Mouse (Mus musculus): ENCODE results near the gene Mcm3. TPM values are rescaled to one million over a fixed set of nuclear protein-coding genes. Genes with fewer than 3 reads are reported as not detected.
"Not testable (repeated sequence)": the region's sequence is repeated elsewhere in the genome, so short reads cannot be mapped to it uniquely, and the experiment has no call there.

The Mcm3 gene
- polyA plus RNA-seq, 1 experiment from 2014 or later, result 199 TPM

- H3K4me2 ChIP-seq (ENCODE audit: low read depth); H3K9ac ChIP-seq (ENCODE audit: low read length); H3K27me3 ChIP-seq (ENCODE audit: control insufficient read depth, insufficient read depth, low read length); H3K4me1 ChIP-seq (ENCODE audit: control insufficient read depth, insufficient read depth, low read length); H3K9me3 ChIP-seq (ENCODE audit: control insufficient read depth, low read length); ATAC-seq (ENCODE audit: insufficient read depth, low FRiP score, low TSS enrichment); DNase-seq (ENCODE audit: low spot score); H3K36me3 ChIP-seq (ENCODE audit: control insufficient read depth, insufficient read depth, low read length); H3K4me3 ChIP-seq (ENCODE audit: low read depth, low read length); H3K27ac ChIP-seq (ENCODE audit: low read depth, low read length): not testable (repeated sequence)
- no CpG with 5 or more reads among the region's 1 CpGs for WGBS
Observed at GRCm38 (mm10) chr1:20790517-20790916, 29.6 kb downstream of the Mcm3 start, which contains the start of gene Il17f. Gene Il17f (minus strand): TSS chr1:20790617.

GRCm38 (mm10) chr1:20788419-20788818 is 31.7 kb downstream of the Mcm3 start:
- H3K27ac ChIP-seq (ENCODE audit: low read depth, low read length), result no peak overlapping the region
- H3K9ac ChIP-seq (ENCODE audit: low read length), result no peak overlapping the region
- no peak overlapping the region for H3K4me2 ChIP-seq (ENCODE audit: low read depth)
- H3K4me1 ChIP-seq (ENCODE audit: control insufficient read depth, insufficient read depth, low read length), result no peaks in the 10 kb centered on the region
- no peak for ATAC-seq (ENCODE audit: insufficient read depth, low FRiP score, low TSS enrichment)
- no peaks in the 10 kb centered on the region for H3K36me3 ChIP-seq (ENCODE audit: control insufficient read depth, insufficient read depth, low read length)
- H3K27me3 ChIP-seq (ENCODE audit: control insufficient read depth, insufficient read depth, low read length), result no peaks in the 10 kb centered on the region
- DNase-seq (ENCODE audit: low spot score), result no peak
- H3K4me3 ChIP-seq (ENCODE audit: low read depth, low read length), result no peak overlapping the region
- 50% methylated on average over 10 of the region's 10 CpGs for WGBS
- no peaks in the 10 kb centered on the region for H3K9me3 ChIP-seq (ENCODE audit: control insufficient read depth, low read length)

DNA sequence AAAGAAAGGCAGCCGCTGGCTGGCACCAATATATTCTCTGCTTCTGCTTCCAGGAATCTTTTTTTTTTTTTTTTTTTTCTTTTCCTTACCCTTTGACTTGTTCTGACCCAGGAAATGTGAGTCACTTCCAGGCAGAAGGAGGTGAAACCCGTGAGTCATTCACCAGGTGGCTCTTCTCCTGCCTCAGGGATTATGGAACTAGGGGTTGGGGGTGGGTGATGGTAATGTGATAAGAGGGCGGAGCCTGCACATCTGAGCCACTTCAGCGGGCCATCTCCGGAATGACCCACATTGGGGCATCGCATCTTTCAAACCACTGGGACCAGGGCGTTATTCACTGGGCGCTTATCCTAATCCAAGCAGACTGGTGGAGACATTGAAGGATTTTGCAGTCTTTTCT is 33.1 kb downstream of the Mcm3 start:
- 63% methylated on average over 8 of the region's 8 CpGs for WGBS
- no peak overlapping the region for H3K4me3 ChIP-seq (ENCODE audit: low read depth, low read length)
- no peak overlapping the region for H3K27ac ChIP-seq (ENCODE audit: low read depth, low read length)
- H3K4me1 ChIP-seq (ENCODE audit: control insufficient read depth, insufficient read depth, low read length), result no peaks in the 10 kb centered on the region
- ATAC-seq (ENCODE audit: insufficient read depth, low FRiP score, low TSS enrichment) (no peak), DNase-seq (ENCODE audit: low spot score) (no peak)
- no peak overlapping the region for H3K9ac ChIP-seq (ENCODE audit: low read length)
- H3K27me3 ChIP-seq (ENCODE audit: control insufficient read depth, insufficient read depth, low read length), result no peaks in the 10 kb centered on the region
- H3K4me2 ChIP-seq (ENCODE audit: low read depth), result no peak overlapping the region
- no peaks in the 10 kb centered on the region for H3K9me3 ChIP-seq (ENCODE audit: control insufficient read depth, low read length)
- H3K36me3 ChIP-seq (ENCODE audit: control insufficient read depth, insufficient read depth, low read length), result no peaks in the 10 kb centered on the region

DNA sequence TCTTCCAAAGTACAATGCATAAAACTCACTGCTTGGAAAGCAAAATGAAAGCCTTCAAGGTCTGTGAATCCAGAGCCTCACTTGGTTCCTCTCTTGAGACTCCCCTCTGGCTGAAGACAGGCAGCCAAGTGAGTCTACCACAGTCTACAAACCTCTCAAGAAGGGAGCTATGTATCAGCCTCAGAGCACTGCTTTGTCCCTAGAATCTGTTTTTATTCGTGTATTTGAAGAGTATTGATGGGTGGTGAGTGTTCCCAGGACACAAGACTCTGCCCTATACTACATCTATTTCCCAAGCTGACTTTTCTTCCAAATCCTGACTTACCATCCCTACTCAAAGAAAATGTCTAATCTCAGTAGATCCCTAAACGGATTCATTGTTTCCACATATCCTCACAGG is 41.7 kb downstream of the Mcm3 start:
- Histone ChIP-seq H3K4me3 (ENCODE audit: low read depth, low read length) (no peak overlapping the region), H3K27me3 (ENCODE audit: control insufficient read depth, insufficient read depth, low read length) (no peaks in the 10 kb centered on the region), H3K4me2 (ENCODE audit: low read depth) (no peak overlapping the region), H3K9ac (ENCODE audit: low read length) (no peak overlapping the region), H3K36me3 (ENCODE audit: control insufficient read depth, insufficient read depth, low read length) (no peaks in the 10 kb centered on the region), H3K4me1 (ENCODE audit: control insufficient read depth, insufficient read depth, low read length) (no peaks in the 10 kb centered on the region), H3K9me3 (ENCODE audit: control insufficient read depth, low read length) (no peaks in the 10 kb centered on the region), H3K27ac (ENCODE audit: low read depth, low read length) (no peak overlapping the region)
- DNase-seq (ENCODE audit: low spot score) (no peak), ATAC-seq (ENCODE audit: insufficient read depth, low FRiP score, low TSS enrichment) (no peak)
- 82% methylated on average over 2 of the region's 2 CpGs for WGBS

DNA sequence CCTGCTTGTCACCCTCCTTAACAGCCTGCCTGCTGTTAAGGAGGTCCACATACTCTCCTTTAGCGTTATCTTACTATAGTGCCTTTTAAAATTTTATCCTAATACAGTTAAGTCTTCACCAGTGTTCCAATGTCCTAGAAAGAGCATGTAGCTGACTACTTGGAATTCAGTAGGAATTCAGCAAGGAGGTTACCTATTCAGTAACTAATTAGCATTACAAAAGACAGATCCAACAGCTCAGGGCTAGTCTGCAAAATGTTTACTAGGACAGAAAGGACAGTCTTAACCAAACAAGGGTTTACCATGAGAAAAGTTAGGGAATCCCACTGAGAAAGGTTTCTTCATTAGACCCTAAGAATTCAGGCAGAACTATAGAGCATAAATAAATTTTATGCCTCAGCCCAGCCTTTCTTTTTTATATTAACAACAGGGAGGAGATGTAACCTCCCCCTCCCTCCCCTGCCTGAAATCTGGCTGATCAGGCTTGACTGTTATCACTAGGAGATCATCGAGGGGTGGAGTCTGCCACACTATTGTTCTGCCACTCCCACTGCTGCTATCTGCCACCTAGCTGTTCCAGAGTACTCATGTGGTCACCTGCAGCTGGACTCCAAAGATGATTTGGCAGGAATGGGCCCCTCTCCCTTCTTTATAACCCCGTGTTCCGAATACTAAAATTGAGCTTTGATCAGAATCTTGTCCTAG is 45.9 kb downstream of the Mcm3 start:
- 82% methylated on average over 4 of the region's 4 CpGs for WGBS
- H3K27me3 ChIP-seq (ENCODE audit: control insufficient read depth, insufficient read depth, low read length); ATAC-seq (ENCODE audit: insufficient read depth, low FRiP score, low TSS enrichment); H3K9ac ChIP-seq (ENCODE audit: low read length); H3K9me3 ChIP-seq (ENCODE audit: control insufficient read depth, low read length); H3K36me3 ChIP-seq (ENCODE audit: control insufficient read depth, insufficient read depth, low read length); DNase-seq (ENCODE audit: low spot score); H3K4me1 ChIP-seq (ENCODE audit: control insufficient read depth, insufficient read depth, low read length); H3K4me3 ChIP-seq (ENCODE audit: low read depth, low read length); H3K27ac ChIP-seq (ENCODE audit: low read depth, low read length); H3K4me2 ChIP-seq (ENCODE audit: low read depth): not testable (repeated sequence)

DNA sequence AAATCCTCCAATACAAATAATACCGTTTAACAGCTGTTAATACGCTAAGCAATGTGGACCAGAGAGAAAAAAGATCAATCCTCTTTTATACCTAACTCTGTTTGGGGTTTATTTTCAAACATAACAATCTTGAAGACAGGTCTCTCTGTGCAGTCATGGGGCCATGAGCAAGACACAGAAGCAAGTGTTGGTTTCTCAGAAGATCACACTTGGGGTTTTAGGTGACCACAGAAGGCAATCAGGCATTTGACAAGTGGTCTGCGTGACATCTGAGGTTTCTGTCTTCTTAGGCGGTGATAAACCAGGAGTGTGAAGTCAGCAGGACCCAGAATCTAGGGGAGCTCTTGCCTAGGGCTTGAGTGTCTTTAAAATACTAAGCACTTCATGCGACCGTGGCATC is 53.6 kb downstream of the Mcm3 start:
- Histone ChIP-seq H3K4me3 (ENCODE audit: low read depth, low read length) (no peak overlapping the region), H3K36me3 (ENCODE audit: control insufficient read depth, insufficient read depth, low read length) (no peaks in the 10 kb centered on the region), H3K9ac (ENCODE audit: low read length) (no peak overlapping the region), H3K9me3 (ENCODE audit: control insufficient read depth, low read length) (no peaks in the 10 kb centered on the region), H3K27me3 (ENCODE audit: control insufficient read depth, insufficient read depth, low read length) (no peaks in the 10 kb centered on the region), H3K27ac (ENCODE audit: low read depth, low read length) (no peak overlapping the region), H3K4me2 (ENCODE audit: low read depth) (no peak overlapping the region), H3K4me1 (ENCODE audit: control insufficient read depth, insufficient read depth, low read length) (no peaks in the 10 kb centered on the region)
- 78% methylated on average over 6 of the region's 6 CpGs for WGBS
- DNase-seq (ENCODE audit: low spot score) (no peak), ATAC-seq (ENCODE audit: insufficient read depth, low FRiP score, low TSS enrichment) (no peak)

DNA sequence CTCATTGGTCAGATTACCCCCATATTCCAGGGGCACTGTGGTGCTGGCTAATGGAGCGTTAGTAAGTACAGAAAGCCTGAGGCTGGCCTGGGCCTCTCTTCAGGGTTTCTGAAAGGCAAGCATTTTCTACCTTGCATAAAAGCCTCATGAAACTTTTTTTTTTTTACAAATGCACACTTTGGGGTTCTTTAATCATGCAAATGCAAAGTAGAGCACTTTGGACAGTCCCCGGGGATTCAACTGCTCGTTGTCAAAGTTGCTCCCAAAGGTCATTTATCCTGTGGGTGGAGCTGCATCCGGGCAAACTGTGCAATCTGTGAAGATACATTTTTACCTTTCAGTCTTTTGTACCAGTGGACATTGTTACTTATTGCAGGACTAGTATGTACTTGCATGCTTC is 58.7 kb downstream of the Mcm3 start:
- ATAC-seq (ENCODE audit: insufficient read depth, low FRiP score, low TSS enrichment) (no peak), DNase-seq (ENCODE audit: low spot score) (no peak)
- H3K4me2 ChIP-seq (ENCODE audit: low read depth), result no peak overlapping the region
- H3K27me3 ChIP-seq (ENCODE audit: control insufficient read depth, insufficient read depth, low read length), result no peaks in the 10 kb centered on the region
- no peaks in the 10 kb centered on the region for H3K4me1 ChIP-seq (ENCODE audit: control insufficient read depth, insufficient read depth, low read length)
- H3K36me3 ChIP-seq (ENCODE audit: control insufficient read depth, insufficient read depth, low read length), result no peaks in the 10 kb centered on the region
- H3K27ac ChIP-seq (ENCODE audit: low read depth, low read length), result no peak overlapping the region
- H3K9me3 ChIP-seq (ENCODE audit: control insufficient read depth, low read length), result no peaks in the 10 kb centered on the region
- no peak overlapping the region for H3K9ac ChIP-seq (ENCODE audit: low read length)
- H3K4me3 ChIP-seq (ENCODE audit: low read depth, low read length), result no peak overlapping the region
- WGBS, result 58% methylated on average over 4 of the region's 4 CpGs

DNA sequence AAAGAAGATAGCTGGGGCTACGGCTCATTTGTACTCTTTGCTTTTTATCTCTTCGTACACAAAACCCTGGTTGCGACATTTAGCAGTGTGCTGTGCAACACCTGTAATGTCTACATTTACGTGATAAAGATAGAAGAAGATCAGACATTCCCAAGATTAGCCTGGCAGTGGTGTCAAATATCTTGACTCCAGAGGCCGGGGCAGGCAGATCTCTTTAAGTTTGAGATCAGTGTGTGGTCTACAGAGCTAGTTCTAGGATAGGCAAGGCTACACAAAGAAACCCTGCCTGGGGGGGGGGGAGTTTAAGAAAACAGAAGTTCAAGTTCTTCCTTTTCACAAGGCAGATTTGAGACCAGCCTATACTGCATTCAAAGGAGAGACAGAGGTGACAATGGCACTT is 59.8 kb downstream of the Mcm3 start:
- Histone ChIP-seq H3K4me3 (ENCODE audit: low read depth, low read length) (no peak overlapping the region), H3K27me3 (ENCODE audit: control insufficient read depth, insufficient read depth, low read length) (no peaks in the 10 kb centered on the region), H3K4me2 (ENCODE audit: low read depth) (no peak overlapping the region), H3K4me1 (ENCODE audit: control insufficient read depth, insufficient read depth, low read length) (no peaks in the 10 kb centered on the region), H3K9me3 (ENCODE audit: control insufficient read depth, low read length) (no peaks in the 10 kb centered on the region), H3K36me3 (ENCODE audit: control insufficient read depth, insufficient read depth, low read length) (no peaks in the 10 kb centered on the region), H3K27ac (ENCODE audit: low read depth, low read length) (no peak overlapping the region), H3K9ac (ENCODE audit: low read length) (no peak overlapping the region)
- WGBS, result 87% methylated on average over 5 of the region's 5 CpGs
- DNase-seq (ENCODE audit: low spot score), result no peak
- no peak for ATAC-seq (ENCODE audit: insufficient read depth, low FRiP score, low TSS enrichment)

DNA sequence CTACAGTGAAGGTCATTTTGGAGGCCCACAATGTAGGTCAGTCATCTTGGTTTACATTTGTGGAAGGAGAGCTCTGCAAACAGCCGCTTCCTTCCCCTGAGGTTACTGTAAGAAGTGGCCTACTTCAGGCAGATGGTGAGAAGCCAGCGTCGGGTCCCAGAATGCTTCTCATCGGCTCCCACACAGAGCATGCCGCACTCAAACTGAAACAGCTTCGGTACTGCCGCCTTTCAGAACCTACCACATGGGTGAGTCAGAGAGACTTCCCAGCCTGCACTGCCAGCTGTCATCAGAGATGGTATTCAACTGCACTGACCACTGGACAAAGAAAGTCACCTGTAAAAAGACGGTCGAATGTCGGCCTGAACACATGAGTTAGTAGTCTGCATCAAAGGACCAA is 60.3 kb downstream of the Mcm3 start:
- Histone ChIP-seq H3K4me1 (ENCODE audit: control insufficient read depth, insufficient read depth, low read length) (no peaks in the 10 kb centered on the region), H3K9me3 (ENCODE audit: control insufficient read depth, low read length) (no peaks in the 10 kb centered on the region), H3K27me3 (ENCODE audit: control insufficient read depth, insufficient read depth, low read length) (no peaks in the 10 kb centered on the region), H3K27ac (ENCODE audit: low read depth, low read length) (no peak overlapping the region), H3K4me3 (ENCODE audit: low read depth, low read length) (no peak overlapping the region), H3K9ac (ENCODE audit: low read length) (no peak overlapping the region), H3K4me2 (ENCODE audit: low read depth) (no peak overlapping the region), H3K36me3 (ENCODE audit: control insufficient read depth, insufficient read depth, low read length) (no peaks in the 10 kb centered on the region)
- 87% methylated on average over 10 of the region's 10 CpGs for WGBS
- no peak for DNase-seq (ENCODE audit: low spot score)
- no peak for ATAC-seq (ENCODE audit: insufficient read depth, low FRiP score, low TSS enrichment)
